Mouse (Mus musculus) olfactory bulb, adult 2 months (tissue): ENCODE measurements around the gene Tnfrsf9. TPM values are rescaled to one million over a fixed set of nuclear protein-coding genes. Genes with fewer than 3 reads are reported as not detected.
A peak's percentile ranks its signal among the peaks of the same experiment; 100 is the strongest.
"Not testable (repeated sequence)": the region's sequence is repeated elsewhere in the genome, so short reads cannot be mapped to it uniquely, and the experiment has no call there.

Experiments used
- H3K27ac ChIP-seq: fragments of 200-500 bp; 2 replicates; pipeline ENCODE4 v1.5.1; 2012; ENCODE audit warnings: low read depth, low read length; ENCODE audit not compliant: insufficient read depth
- H3K4me1 ChIP-seq: fragments of 200-500 bp; 2 replicates; pipeline ENCODE4 v1.6.1; 2012; ENCODE audit warnings: low read length; ENCODE audit not compliant: control insufficient read depth, insufficient read depth
- H3K4me3 ChIP-seq: fragments of 200-500 bp; 2 replicates; pipeline ENCODE4 v1.5.1; 2012; ENCODE audit warnings: mild to moderate bottlenecking, low read depth, low read length, moderate library complexity; ENCODE audit not compliant: insufficient read depth
- CTCF ChIP-seq: fragments of 200-500 bp; IDR thresholded peaks from 2 replicates; pipeline ENCODE4 v1.5.1; 2012; ENCODE audit warnings: low read depth, mild to moderate bottlenecking, low read length, moderate library complexity; ENCODE audit not compliant: insufficient read depth
- POLR2A ChIP-seq: fragments of 200-500 bp; IDR thresholded peaks from 2 replicates; pipeline ENCODE4 v1.6.1; 2012; ENCODE audit warnings: mild to moderate bottlenecking, low read depth, low read length, moderate library complexity; ENCODE audit not compliant: insufficient read depth
- WGBS: fragments of 180-500 bp; shearing (Covaris S2); methylation state at CpG from one replicate; pipeline ENCODE4 v1.1.7; 2018; 5-methylcytosine and 5-hydroxymethylcytosine counted together
- polyA plus RNA-seq: library from polyadenylated mRNA; stranded (reverse); fragments of >200 nt; gene quantifications from 2 replicates; pipeline ENCODE4 v1.2.4, GENCODE M21; 2012; ENCODE audit warnings: low replicate concordance; ENCODE audit not compliant: missing spikeins, insufficient read depth, insufficient read length

Gene Tnfrsf9
- polyA plus RNA-seq, 1 experiment: not detected

- 34% methylated on average over 10 of the region's 10 CpGs for WGBS
Observed at GRCm38 (mm10) chr4:150871392-150872138, 42.8 kb upstream of the Tnfrsf9 start.

GRCm38 (mm10) chr4:150872139-150872651 lies 42.2 kb upstream of the Tnfrsf9 start:
- Histone ChIP-seq H3K27ac (0 out of 2 replicates have a peak overlapping the region, but pooled peaks have one; percentile 12), H3K4me3 (no peak overlapping the region), H3K4me1 (peaks cover 17% of the 10 kb centered on the region)
- TF ChIP-seq POLR2A (no peak), CTCF (no peak)
- WGBS: 50% methylated on average over 9 of the region's 9 CpGs

More at GRCm38 (mm10) chr4:150871392-150872138, 42.8 kb upstream of the Tnfrsf9 start:
- no peak overlapping the region for H3K4me3 ChIP-seq
- H3K4me1 ChIP-seq: peaks cover 17% of the 10 kb centered on the region
- no peak overlapping the region for H3K27ac ChIP-seq
- no peak for TF ChIP-seq CTCF
- TF ChIP-seq POLR2A: no peak

GRCm38 (mm10) chr4:150872681-150873080 lies 41.7 kb upstream of the Tnfrsf9 start:
- TF ChIP-seq CTCF (no peak), POLR2A (no peak)
- WGBS: 85% methylated on average over 8 of the region's 8 CpGs
- 0 out of 2 replicates have a peak overlapping the region, but pooled peaks have one; percentile 12 for H3K27ac ChIP-seq
- no peak overlapping the region for H3K4me3 ChIP-seq
- H3K4me1 ChIP-seq: peaks cover 17% of the 10 kb centered on the region

- 85% methylated on average over 4 of the region's 4 CpGs for WGBS
- H3K4me1 ChIP-seq: peaks cover 17% of the 10 kb centered on the region
- not testable (repeated sequence) for H3K4me3 ChIP-seq, H3K27ac ChIP-seq
Observed at GRCm38 (mm10) chr4:150874416-150874815, 39.9 kb upstream of the Tnfrsf9 start.

- TF ChIP-seq CTCF: no peak
- TF ChIP-seq POLR2A: no peak
- 90% methylated on average over 10 of the region's 10 CpGs for WGBS
Observed at GRCm38 (mm10) chr4:150875393-150875792, 39.0 kb upstream of the Tnfrsf9 start.

GRCm38 (mm10) chr4:150879631-150880030 lies 34.7 kb upstream of the Tnfrsf9 start:
- Histone ChIP-seq H3K4me3 (no peak overlapping the region), H3K4me1 (no peaks in the 10 kb centered on the region), H3K27ac (no peak overlapping the region)
- TF ChIP-seq POLR2A: no peak
- TF ChIP-seq CTCF: no peak
- WGBS: 97% methylated on average over 22 of the region's 22 CpGs

More at GRCm38 (mm10) chr4:150875393-150875792, 39.0 kb upstream of the Tnfrsf9 start:
- peaks cover 17% of the 10 kb centered on the region for H3K4me1 ChIP-seq
- no peak overlapping the region for H3K4me3 ChIP-seq
- H3K27ac ChIP-seq: no peak overlapping the region

- WGBS: 84% methylated on average over 5 of the region's 5 CpGs
- Histone ChIP-seq H3K4me3 (no peak overlapping the region), H3K27ac (no peak overlapping the region), H3K4me1 (no peaks in the 10 kb centered on the region)
- TF ChIP-seq CTCF: no peak
- no peak for TF ChIP-seq POLR2A
Observed at GRCm38 (mm10) chr4:150880364-150880763, 34.0 kb upstream of the Tnfrsf9 start.

GRCm38 (mm10) chr4:150882632-150883031 lies 31.7 kb upstream of the Tnfrsf9 start:
- 86% methylated on average over 5 of the region's 5 CpGs for WGBS
- H3K27ac ChIP-seq: no peak overlapping the region
- no peak overlapping the region for H3K4me3 ChIP-seq
- TF ChIP-seq POLR2A: no peak
- no peak for TF ChIP-seq CTCF
- H3K4me1 ChIP-seq: no peaks in the 10 kb centered on the region

GRCm38 (mm10) chr4:150887903-150888302 lies 26.5 kb upstream of the Tnfrsf9 start:
- TF ChIP-seq POLR2A: no peak
- no peak for TF ChIP-seq CTCF
- WGBS: 92% methylated on average over 5 of the region's 5 CpGs
- no peaks in the 10 kb centered on the region for H3K4me1 ChIP-seq

GRCm38 (mm10) chr4:150888492-150888891 lies 25.9 kb upstream of the Tnfrsf9 start:
- H3K4me1 ChIP-seq: no peaks in the 10 kb centered on the region
- TF ChIP-seq POLR2A (no peak), CTCF (no peak)
- 87% methylated on average over 4 of the region's 4 CpGs for WGBS
- H3K4me3 ChIP-seq: no peak overlapping the region
- no peak overlapping the region for H3K27ac ChIP-seq

More at GRCm38 (mm10) chr4:150887903-150888302, 26.5 kb upstream of the Tnfrsf9 start:
- Histone ChIP-seq H3K27ac (no peak overlapping the region), H3K4me3 (no peak overlapping the region)
